Mouse (Mus musculus): ENCODE measurements at regions not wholly inside any gene's neighbourhood (a gene's known extent, or its start where the extent isn't known, plus 50 kb on each side); places are given as distances from the start of the nearest gene placed in this dataset.

- TF ChIP-seq POLR2A (IDR thresholded peaks at IDR 0.05; ENCODE audit: insufficient read depth, low read depth, low read length) (no peak), CTCF (IDR thresholded peaks at IDR 0.05) (no peak)
Measured at GRCm38 (mm10) chr5:119060886-119061285, 500.4 kb downstream of the Med13l start.

All from heart, adult 2 months (tissue).